Mouse (Mus musculus) MEL (cell line): ENCODE measurements around the gene Sap18b. TPM values are rescaled to one million over a fixed set of nuclear protein-coding genes. Genes with fewer than 3 reads are reported as not detected.

ENCODE experiments used
- DNase-seq: peaks from one replicate; pipeline ENCODE4 v3.0.0; 2011; ENCODE audit warnings: low read depth, low spot score
- H3K27ac ChIP-seq: 2 replicates; pipeline ENCODE4 v1.5.1; 2012; ENCODE audit warnings: low read depth, mild to moderate bottlenecking, control low read depth, low read length, moderate library complexity; ENCODE audit not compliant: control insufficient read depth
- H3K27me3 ChIP-seq, 2 experiments: fragments of 150-350 bp in 1 of 2; sonication (generic) in 1 of 2; 2 replicates each; pipeline ENCODE4 v1.6.1; 2012; ENCODE audit warnings: low read length in 2 of 2, mild to moderate bottlenecking in 2 of 2, improper control_type of control experiment in 1 of 2, moderate library complexity in 1 of 2; ENCODE audit not compliant: insufficient read depth in 2 of 2, control insufficient read depth in 1 of 2
- H3K36me3 ChIP-seq, 2 experiments: 2 replicates each; pipeline ENCODE4 v1.6.1; 2012 to 2014; ENCODE audit warnings: low read length in 2 of 2, improper control_type of control experiment in 1 of 2, inconsistent platforms in 1 of 2, mild to moderate bottlenecking in 1 of 2; ENCODE audit not compliant: insufficient read depth in 2 of 2, control insufficient read depth in 1 of 2
- H3K4me1 ChIP-seq, 2 experiments: fragments of 150-350 bp in 1 of 2; sonication (generic) in 1 of 2; 2 replicates each; pipeline ENCODE4 v1.6.1; 2012; ENCODE audit warnings: low read length in 2 of 2, improper control_type of control experiment in 1 of 2, mild to moderate bottlenecking in 1 of 2; ENCODE audit not compliant: insufficient read depth in 2 of 2, control insufficient read depth in 1 of 2
- H3K4me3 ChIP-seq, 2 experiments: fragments of 150-350 bp in 1 of 2; sonication (generic) in 1 of 2; 2 replicates each; pipeline ENCODE4 v1.5.1; 2012; ENCODE audit warnings: low read depth in 2 of 2, low read length in 2 of 2, mild to moderate bottlenecking in 2 of 2, moderate library complexity in 2 of 2, control low read depth in 1 of 2, improper control_type of control experiment in 1 of 2; ENCODE audit not compliant: control insufficient read depth in 1 of 2, insufficient read depth in 1 of 2
- H3K79me2 ChIP-seq: 2 replicates; pipeline ENCODE4 v1.6.1; 2012; ENCODE audit warnings: mild to moderate bottlenecking, low read length, moderate library complexity; ENCODE audit not compliant: control insufficient read depth, poor library complexity, insufficient read depth
- H3K9ac ChIP-seq: 2 replicates; pipeline ENCODE4 v1.6.1; 2012; ENCODE audit warnings: low read depth, mild to moderate bottlenecking, control low read depth, low read length, moderate library complexity; ENCODE audit not compliant: control insufficient read depth, poor library complexity, severe bottlenecking
- H3K9me3 ChIP-seq: fragments of 150-350 bp; sonication (generic); replicated peaks from 2 replicates; pipeline ENCODE4 v1.6.1; 2012; ENCODE audit warnings: mild to moderate bottlenecking, low read length, improper control_type of control experiment, moderate library complexity; ENCODE audit not compliant: insufficient read depth
- BHLHE40 ChIP-seq: IDR thresholded peaks from 2 replicates; pipeline ENCODE4 v1.6.1; 2012; ENCODE audit warnings: low read depth, mild to moderate bottlenecking, inconsistent platforms, low read length, improper control_type of control experiment, borderline replicate concordance
- CHD1 ChIP-seq: IDR thresholded peaks from 2 replicates; pipeline ENCODE4 v1.6.1; 2012; ENCODE audit warnings: low read depth, mild to moderate bottlenecking, inconsistent platforms, low read length, improper control_type of control experiment
- CTCF ChIP-seq, 3 experiments: IDR thresholded peaks in 2 of 3; conservative IDR thresholded peaks in 1 of 3; 2 replicates each; pipeline ENCODE4 v1.5.1; 2011 to 2012; ENCODE audit warnings: low read length in 3 of 3, low read depth in 2 of 3, mild to moderate bottlenecking in 2 of 3, improper control_type of control experiment in 1 of 3, inconsistent platforms in 1 of 3, mixed read lengths in 1 of 3, moderate library complexity in 1 of 3; ENCODE audit not compliant: control insufficient read depth in 1 of 3, insufficient read depth in 1 of 3, poor library complexity in 1 of 3, severe bottlenecking in 1 of 3
- ELF1 ChIP-seq: IDR thresholded peaks from 2 replicates; pipeline ENCODE4 v1.6.1; 2014; ENCODE audit warnings: low read depth, mild to moderate bottlenecking, inconsistent platforms, low read length, improper control_type of control experiment, moderate library complexity
- GABPA ChIP-seq: IDR thresholded peaks from 2 replicates; pipeline ENCODE4 v1.6.1; 2012; ENCODE audit warnings: low read depth, mild to moderate bottlenecking, inconsistent platforms, low read length, improper control_type of control experiment, moderate library complexity
- GATA1 ChIP-seq: IDR thresholded peaks from 2 replicates; pipeline ENCODE4 v1.6.1; 2011; ENCODE audit warnings: low read depth, low read length, improper control_type of control experiment
- MAFK ChIP-seq: IDR thresholded peaks from 2 replicates; pipeline ENCODE4 v1.6.1; 2011; ENCODE audit warnings: low read depth, mild to moderate bottlenecking, low read length, improper control_type of control experiment, borderline replicate concordance
- MEF2A ChIP-seq: IDR thresholded peaks from 2 replicates; pipeline ENCODE4 v1.6.1; 2014; ENCODE audit warnings: low read depth, mild to moderate bottlenecking, inconsistent platforms, low read length, improper control_type of control experiment; ENCODE audit not compliant: poor library complexity, insufficient replicate concordance, severe bottlenecking; ENCODE audit errors: extremely low read depth
- MYB ChIP-seq: IDR thresholded peaks from 2 replicates; pipeline ENCODE4 v1.6.1; 2011; ENCODE audit warnings: mild to moderate bottlenecking, low read depth, low read length, improper control_type of control experiment
- NELFE ChIP-seq: IDR thresholded peaks from 2 replicates; pipeline ENCODE4 v1.6.1; 2011; ENCODE audit warnings: low read depth, low read length, improper control_type of control experiment
- POLR2AphosphoS2 ChIP-seq: IDR thresholded peaks from 2 replicates; pipeline ENCODE4 v1.6.1; 2011; ENCODE audit warnings: low read length, improper control_type of control experiment
- RAD21 ChIP-seq: IDR thresholded peaks from 2 replicates; pipeline ENCODE4 v1.6.1; 2011; ENCODE audit warnings: mild to moderate bottlenecking, low read depth, low read length, improper control_type of control experiment
- SIN3A ChIP-seq: IDR thresholded peaks from 2 replicates; pipeline ENCODE4 v1.6.1; 2012; ENCODE audit warnings: low read length, improper control_type of control experiment, inconsistent platforms
- SMC3 ChIP-seq: IDR thresholded peaks from 2 replicates; pipeline ENCODE4 v1.6.1; 2011; ENCODE audit warnings: low read depth, low read length, improper control_type of control experiment
- TCF12 ChIP-seq: IDR thresholded peaks from 2 replicates; pipeline ENCODE4 v1.6.1; 2014; ENCODE audit warnings: low read depth, mild to moderate bottlenecking, inconsistent platforms, low read length, improper control_type of control experiment, moderate library complexity
- USF1 ChIP-seq: IDR thresholded peaks from 2 replicates; pipeline ENCODE4 v1.6.1; 2014; ENCODE audit warnings: low read depth, mild to moderate bottlenecking, inconsistent platforms, low read length, improper control_type of control experiment, moderate library complexity
- USF2 ChIP-seq, 2 experiments: IDR thresholded peaks; 2 replicates each; pipeline ENCODE4 v1.6.1; 2011 to 2012; ENCODE audit warnings: improper control_type of control experiment in 2 of 2, low read length in 2 of 2, borderline replicate concordance in 1 of 2, inconsistent platforms in 1 of 2, low read depth in 1 of 2, mild to moderate bottlenecking in 1 of 2; ENCODE audit not compliant: insufficient read depth in 1 of 2
- ZMIZ1 ChIP-seq: IDR thresholded peaks from 2 replicates; pipeline ENCODE4 v1.6.1; 2012; ENCODE audit warnings: low read depth, mild to moderate bottlenecking, inconsistent platforms, low read length, improper control_type of control experiment, moderate library complexity
- ZNF384 ChIP-seq: IDR thresholded peaks from 2 replicates; pipeline ENCODE4 v1.6.1; 2012; ENCODE audit warnings: low read depth, mild to moderate bottlenecking, inconsistent platforms, low read length, improper control_type of control experiment
- polyA plus RNA-seq, 2 experiments: library from polyadenylated mRNA; stranded (reverse) in 1 of 2; unstranded in 1 of 2; fragments of >175 nt in 1 of 2; fragments of >200 nt in 1 of 2; gene quantifications; 2 replicates each; pipeline versions ENCODE4 v1.2.1 to v1.2.4; 2012; ENCODE audit warnings: low replicate concordance in 2 of 2, low read depth in 1 of 2; ENCODE audit not compliant: insufficient read length in 2 of 2, insufficient read depth in 1 of 2, missing spikeins in 1 of 2
- total RNA-seq: library from RNA; depleted of rRNA; stranded (reverse); fragments of 300-350 nt; gene quantifications from 2 replicates; pipeline ENCODE4 v1.2.3, GENCODE M21; 2012; rRNA removed

Gene Sap18b
- total and polyA plus RNA-seq, 3 experiments = 182 to 354 TPM; not detected in 1

GRCm38 (mm10) chr8:95875270-95875669 lies 50.1 kb downstream of the Sap18b start:
- H3K4me3 ChIP-seq = no peak overlapping the region
- no peak for DNase-seq
- H3K36me3 ChIP-seq = peaks cover 3 to 27% of the 10 kb centered on the region in 2 experiments
- peaks cover 0 to 4% of the 10 kb centered on the region in 2 experiments; a peak in 1 of 4 replicates for H3K4me1 ChIP-seq
- H3K9ac ChIP-seq = no peak overlapping the region
- no peaks in the 10 kb centered on the region for H3K9me3 ChIP-seq
- H3K79me2 ChIP-seq = peaks cover 14% of the 10 kb centered on the region
- H3K27ac ChIP-seq = no peak overlapping the region
- H3K27me3 ChIP-seq = no peaks in the 10 kb centered on the region
- no peak for TF ChIP-seq SMC3
- no peak for TF ChIP-seq MEF2A
- TF ChIP-seq SIN3A = no peak
- TF ChIP-seq TCF12 = no peak
- TF ChIP-seq BHLHE40 = no peak
- TF ChIP-seq NELFE = no peak
- no peak for TF ChIP-seq ZNF384
- no peak for TF ChIP-seq ELF1
- TF ChIP-seq MAFK = no peak
- TF ChIP-seq ZMIZ1 = no peak
- no peak for TF ChIP-seq USF1
- no peak for TF ChIP-seq CHD1
- TF ChIP-seq MYB = no peak
- TF ChIP-seq USF2 (IDR thresholded peaks at IDR 0.05; ENCODE audit: borderline replicate concordance in 1 of 2, insufficient read depth in 1 of 2, low read depth in 1 of 2, low read length in 2 of 2) = no peak
- TF ChIP-seq CTCF (IDR thresholded peaks at IDR 0.05 in 2 of 3, conservative IDR thresholded peaks at IDR 0.05 in 1 of 3; ENCODE audit: control insufficient read depth in 1 of 3, insufficient read depth in 1 of 3, low read depth in 2 of 3, low read length in 3 of 3, poor library complexity in 1 of 3, severe bottlenecking in 1 of 3) = no peak
- TF ChIP-seq GATA1 = no peak
- no peak for TF ChIP-seq RAD21
- no peak for TF ChIP-seq GABPA
- no peak for TF ChIP-seq POLR2AphosphoS2

Other genes starting within 250 kb of the Sap18b start
- gene Prss54, start 249.0 kb upstream of the Sap18b start, total RNA-seq = not detected in 2 replicates
- gene Prss54, start 249.0 kb upstream of the Sap18b start, polyA plus RNA-seq = not detected
- 12.1 and 14.0 TPM in 2 replicates for gene Gins3, start 191.9 kb upstream of the Sap18b start, total RNA-seq
- 10 to 100 TPM in 1 of 2 experiments, not detected in 1; 14.4 TPM for gene Gins3, start 191.9 kb upstream of the Sap18b start, polyA plus RNA-seq
- gene Ndrg4, start 148.4 kb upstream of the Sap18b start, total RNA-seq = 0.15 TPM in 1 of 2 replicates, not detected in the other
- under 1 TPM in 1 of 2 experiments, not detected in 1; 0.28 TPM for gene Ndrg4, start 148.4 kb upstream of the Sap18b start, polyA plus RNA-seq
- 37.8 and 42.0 TPM in 2 replicates for gene Setd6, start 109.5 kb upstream of the Sap18b start, total RNA-seq
- 10 to 100 TPM in 1 of 2 experiments, not detected in 1; 78.4 TPM for gene Setd6, start 109.5 kb upstream of the Sap18b start, polyA plus RNA-seq
- 119 and 158 TPM in 2 replicates for gene Cnot1, start 17.9 kb upstream of the Sap18b start, total RNA-seq
- 1,000 to 10,000 TPM in 1 of 2 experiments, 100 to 1,000 TPM in 1; 259 to 3,440 TPM for gene Cnot1, start 17.9 kb upstream of the Sap18b start, polyA plus RNA-seq
- 2.5 and 3.4 TPM in 2 replicates for gene Slc38a7, start 28.2 kb downstream of the Sap18b start, total RNA-seq
- gene Slc38a7, start 28.2 kb downstream of the Sap18b start, polyA plus RNA-seq = 1 to 10 TPM in 1 of 2 experiments, not detected in 1; 6.5 TPM
- 179 and 209 TPM in 2 replicates for gene Got2, start 63.2 kb downstream of the Sap18b start, total RNA-seq
- gene Got2, start 63.2 kb downstream of the Sap18b start, polyA plus RNA-seq = 100 to 1,000 TPM; 105 to 421 TPM